Mouse (Mus musculus) embryonic fibroblast, embryonic 13.5 days (primary cell): Measurements from ENCODE around the gene Gm11020. TPM values are rescaled to one million over a fixed set of nuclear protein-coding genes. Genes with fewer than 3 reads are reported as not detected.

Experiments used
- H3K27ac ChIP-seq: 2 replicates; pipeline ENCODE4 v1.5.1; 2012; ENCODE audit warnings: low read length, control low read depth, inconsistent platforms; ENCODE audit not compliant: insufficient read depth
- H3K4me1 ChIP-seq: 2 replicates; pipeline ENCODE4 v1.6.1; 2011; ENCODE audit warnings: low read length; ENCODE audit not compliant: control insufficient read depth, insufficient read depth
- H3K4me3 ChIP-seq: 2 replicates; pipeline ENCODE4 v1.5.1; 2011; ENCODE audit warnings: mild to moderate bottlenecking, control low read depth, low read length; ENCODE audit not compliant: insufficient read depth
- CTCF ChIP-seq: IDR thresholded peaks from 2 replicates; pipeline ENCODE4 v1.5.1; 2011; ENCODE audit warnings: mild to moderate bottlenecking, control low read depth, low read length, moderate library complexity, borderline replicate concordance; ENCODE audit not compliant: insufficient read depth
- POLR2A ChIP-seq: IDR thresholded peaks from 2 replicates; pipeline ENCODE4 v1.6.1; 2011; ENCODE audit warnings: low read depth, mild to moderate bottlenecking, control low read depth, low read length, moderate library complexity
- polyA plus RNA-seq: library from polyadenylated mRNA; stranded (reverse); fragments of >200 nt; gene quantifications from 2 replicates; pipeline ENCODE4 v1.2.4, GENCODE M21; 2011; ENCODE audit warnings: low read depth; ENCODE audit not compliant: missing spikeins, insufficient read length

The Gm11020 gene
- polyA plus RNA-seq, 1 experiment: not detected

GRCm38 (mm10) chr8:104365695-104366094 is 44.3 kb downstream of the Gm11020 start:
- H3K27ac ChIP-seq: no peak overlapping the region

GRCm38 (mm10) chr8:104367398-104367797 is 46.0 kb downstream of the Gm11020 start:
- Histone ChIP-seq H3K4me3 (no peak overlapping the region), H3K4me1 (peaks cover 2% of the 10 kb centered on the region), H3K27ac (no peak overlapping the region)
- TF ChIP-seq CTCF: no peak
- TF ChIP-seq POLR2A: no peak

More at GRCm38 (mm10) chr8:104365695-104366094, 44.3 kb downstream of the Gm11020 start:
- Histone ChIP-seq H3K4me3 (no peak overlapping the region), H3K4me1 (peaks cover 2% of the 10 kb centered on the region)
- no peak for TF ChIP-seq POLR2A
- no peak for TF ChIP-seq CTCF

- H3K27ac ChIP-seq: no peak overlapping the region
- H3K4me1 ChIP-seq: peaks cover 2% of the 10 kb centered on the region
- H3K4me3 ChIP-seq: no peak overlapping the region
- no peak for TF ChIP-seq CTCF
- TF ChIP-seq POLR2A: no peak
Observed at GRCm38 (mm10) chr8:104369591-104369990, 48.2 kb downstream of the Gm11020 start.

- Histone ChIP-seq H3K27ac (no peak overlapping the region), H3K4me3 (no peak overlapping the region), H3K4me1 (peaks cover 5% of the 10 kb centered on the region)
- TF ChIP-seq CTCF: no peak
- no peak for TF ChIP-seq POLR2A
Observed at GRCm38 (mm10) chr8:104370071-104370470, 48.7 kb downstream of the Gm11020 start.

GRCm38 (mm10) chr8:104371121-104371520 is 49.8 kb downstream of the Gm11020 start:
- H3K4me1 ChIP-seq: peaks cover 8% of the 10 kb centered on the region
- H3K4me3 ChIP-seq: no peak overlapping the region
- no peak overlapping the region for H3K27ac ChIP-seq
- TF ChIP-seq CTCF (no peak), POLR2A (no peak)

Other genes starting within 250 kb of the Gm11020 start
- gene Cdh5, start 219.9 kb upstream of the Gm11020 start, polyA plus RNA-seq: not detected in 2 replicates
- gene Bean1, start 151.1 kb upstream of the Gm11020 start, polyA plus RNA-seq: 0.89 and 0.90 TPM in 2 replicates
- gene Tk2, start 73.0 kb upstream of the Gm11020 start, polyA plus RNA-seq: 12.8 and 16.9 TPM in 2 replicates
- gene Cklf, start 70.7 kb upstream of the Gm11020 start, polyA plus RNA-seq: 26.7 and 27.6 TPM in 2 replicates
- gene Cmtm2a, start 28.4 kb upstream of the Gm11020 start, polyA plus RNA-seq: not detected in 2 replicates
- gene Gm45711, start 11.5 kb upstream of the Gm11020 start, polyA plus RNA-seq: not detected in 2 replicates
- not detected in 2 replicates for gene Cmtm1, start 11.4 kb upstream of the Gm11020 start, polyA plus RNA-seq
- gene Cmtm2b, start 663 bp downstream of the Gm11020 start, polyA plus RNA-seq: not detected in 2 replicates
- 133 and 134 TPM in 2 replicates for gene Cmtm3, start 17.8 kb downstream of the Gm11020 start, polyA plus RNA-seq
- gene Cmtm4, start 74.2 kb downstream of the Gm11020 start, polyA plus RNA-seq: 28.2 and 29.1 TPM in 2 replicates
- 106 and 135 TPM in 2 replicates for gene Dync1li2, start 121.5 kb downstream of the Gm11020 start, polyA plus RNA-seq
- 0.25 and 0.33 TPM in 2 replicates for gene Terb1, start 188.3 kb downstream of the Gm11020 start, polyA plus RNA-seq
- 69.9 and 85.6 TPM in 2 replicates for gene Nae1, start 213.1 kb downstream of the Gm11020 start, polyA plus RNA-seq
- 0.58 and 0.84 TPM in 2 replicates for gene Car7, start 213.1 kb downstream of the Gm11020 start, polyA plus RNA-seq